Mouse (Mus musculus) B cell, adult 2 months (primary cell): ENCODE measurements around the gene Abracl.

Source experiments
- DNase-seq, 2 experiments: peaks; one replicate each; pipeline ENCODE4 v3.0.0; 2022

The Abracl gene

GRCm38 (mm10) chr10:18021576-18022311 lies 1.3 kb downstream of the Abracl start:
- no peak for DNase-seq

DNA sequence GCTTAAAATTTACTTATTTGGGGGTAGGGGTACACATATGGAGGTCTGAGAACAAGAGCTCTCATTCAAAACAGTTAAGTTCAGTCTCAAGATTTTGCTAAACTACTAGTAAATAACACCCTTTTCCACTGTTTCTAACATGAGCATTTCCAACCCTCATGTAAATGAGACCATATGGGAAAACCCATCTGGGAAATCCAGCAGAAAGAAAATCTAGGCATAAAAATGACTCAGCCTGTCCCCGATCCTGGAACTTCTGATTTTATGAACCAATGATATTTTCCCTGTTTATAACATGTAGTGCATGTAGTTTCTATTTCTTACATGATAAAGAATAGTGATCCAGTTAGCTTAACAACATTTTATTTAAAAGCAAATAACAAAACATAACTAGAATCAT lies 2.2 kb downstream of the Abracl start:
- DNase-seq: no peak

DNA sequence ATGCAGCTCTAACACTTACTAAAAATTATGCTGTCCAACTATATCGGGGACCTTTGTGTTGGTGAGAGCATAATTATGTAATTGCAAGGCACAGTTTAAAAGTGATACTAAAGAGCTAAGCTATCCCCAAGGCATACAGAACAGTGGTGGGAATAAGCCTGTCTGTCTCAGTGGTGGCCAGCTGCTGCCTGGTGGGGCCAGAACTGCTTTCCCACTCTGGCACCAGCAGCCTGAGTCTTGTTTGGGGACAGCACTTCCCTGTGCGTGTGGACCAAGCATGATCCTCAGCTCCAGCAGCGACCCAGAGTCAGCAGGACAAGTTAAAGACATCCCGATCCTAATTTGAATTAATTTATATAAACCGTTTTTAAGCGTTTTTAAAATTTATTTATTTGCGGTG lies 2.6 kb downstream of the Abracl start:
- DNase-seq: no peak

DNA sequence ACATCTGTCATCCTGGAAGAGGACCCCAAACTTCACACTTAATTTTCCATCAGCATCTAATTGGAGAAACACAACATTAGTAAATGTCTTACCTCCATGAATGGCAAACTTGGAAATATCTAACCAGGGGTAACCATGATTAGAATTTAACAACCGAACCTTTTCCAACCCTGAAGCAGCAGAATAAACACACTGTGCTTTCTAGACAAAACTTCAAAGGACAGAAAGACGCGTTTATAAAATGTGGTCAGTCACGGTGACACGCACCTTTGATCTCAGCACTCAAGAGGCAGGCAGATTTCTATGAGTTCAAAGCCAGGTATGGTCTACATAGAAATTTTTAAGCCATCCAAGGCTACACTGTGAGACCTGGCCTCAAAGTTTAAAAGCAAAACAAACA lies 11.3 kb downstream of the Abracl start:
- no peak for DNase-seq

GRCm38 (mm10) chr10:18009744-18010143 lies 13.3 kb downstream of the Abracl start:
- DNase-seq: no peak

DNA sequence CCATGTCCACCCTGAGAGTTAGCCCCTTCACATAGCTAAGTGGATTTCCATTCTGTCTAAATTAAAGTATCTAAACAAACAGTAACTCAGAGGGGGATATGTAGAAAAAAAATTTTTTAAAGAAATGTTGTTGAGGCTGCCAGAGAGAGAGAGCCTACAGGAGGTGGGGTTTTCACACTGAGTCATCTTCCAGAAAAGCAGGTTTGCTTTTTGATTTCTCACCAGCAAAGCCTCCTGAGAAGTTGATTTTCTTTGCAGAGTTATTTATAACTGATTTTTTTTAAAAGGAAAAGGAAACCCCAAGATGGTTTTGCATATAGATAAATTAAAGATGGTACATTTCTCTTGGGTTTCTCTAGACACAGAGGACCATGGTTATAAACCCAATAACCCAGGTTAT lies 15.0 kb downstream of the Abracl start:
- no peak for DNase-seq

GRCm38 (mm10) chr10:18007243-18007642 lies 15.8 kb downstream of the Abracl start:
- no peak for DNase-seq

DNA sequence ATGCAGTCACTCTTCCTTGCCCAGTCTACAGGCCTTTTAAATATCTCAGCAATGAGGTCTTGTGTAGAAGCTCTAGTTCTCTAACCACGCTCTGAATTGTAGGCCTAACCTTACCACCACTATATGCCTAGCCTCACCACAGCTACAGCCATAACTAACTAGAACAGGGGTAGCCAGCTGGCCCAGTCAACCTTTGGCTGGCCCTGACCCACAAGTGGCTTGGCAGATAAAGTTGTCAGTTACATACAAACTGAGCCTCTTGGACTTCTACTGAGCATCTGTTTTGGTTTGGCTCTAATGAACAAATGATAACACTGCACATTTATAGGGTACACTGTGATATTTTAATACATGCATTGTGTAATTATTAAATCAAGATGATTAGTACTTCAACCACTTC lies 16.3 kb downstream of the Abracl start:
- no peak for DNase-seq

DNA sequence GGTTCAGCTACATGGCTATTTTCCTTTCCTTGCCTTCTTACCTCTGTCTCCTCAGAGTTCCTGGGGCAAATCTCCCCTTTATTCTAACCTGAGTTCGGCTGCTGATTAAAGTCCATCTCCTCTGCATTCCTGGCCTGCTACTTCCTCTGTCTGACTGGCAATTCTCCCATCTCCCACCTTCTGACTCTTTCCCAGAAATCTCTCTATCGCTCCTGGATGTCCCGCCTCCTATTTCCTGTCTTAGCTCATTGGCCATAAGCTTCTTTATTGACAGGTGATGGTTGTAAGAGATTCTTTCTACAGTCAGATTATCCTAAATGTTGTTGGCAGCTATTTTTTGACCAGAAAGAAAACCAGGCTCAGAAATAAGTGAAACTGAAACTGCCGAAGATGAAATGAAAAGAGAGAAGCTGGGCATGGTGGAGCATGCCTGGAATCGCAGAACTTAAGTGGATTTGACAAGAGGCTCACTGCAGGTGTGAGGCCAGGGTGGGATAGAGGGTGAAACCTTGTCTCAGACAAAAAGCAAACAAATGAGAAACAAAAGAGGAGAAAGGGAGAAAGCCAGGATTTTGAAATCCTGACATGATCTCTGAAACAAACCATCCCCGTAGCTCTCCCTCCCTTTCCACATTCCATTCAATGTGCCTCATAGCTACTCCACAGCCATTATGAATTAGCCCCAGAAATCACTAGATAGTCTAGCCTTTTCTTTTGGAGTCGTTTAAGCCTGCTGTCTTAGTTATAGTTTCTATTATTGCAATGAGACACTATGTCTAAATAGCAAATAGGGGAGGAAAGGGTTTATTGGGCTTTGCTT lies 17.7 kb downstream of the Abracl start:
- DNase-seq: no peak

GRCm38 (mm10) chr10:18003966-18004637 lies 19.0 kb downstream of the Abracl start:
- DNase-seq: no peak

- DNase-seq: no peak
Measured at GRCm38 (mm10) chr10:17990576-17990975, 32.5 kb downstream of the Abracl start.

GRCm38 (mm10) chr10:17989136-17989535 lies 34.0 kb downstream of the Abracl start:
- DNase-seq: peak; percentile 16 to 19

GRCm38 (mm10) chr10:17987823-17988423 lies 35.2 kb downstream of the Abracl start:
- DNase-seq: no peak

GRCm38 (mm10) chr10:17983313-17983712 lies 39.8 kb downstream of the Abracl start:
- DNase-seq: no peak

GRCm38 (mm10) chr10:17966090-17966489 lies 57.0 kb downstream of the Abracl start:
- DNase-seq: no peak
